Mouse (Mus musculus) thymus, adult 2 months (tissue): ENCODE results near the gene Efnb3.

Experiments used
- CTCF ChIP-seq: fragments of 200-500 bp; IDR thresholded peaks from 2 replicates; pipeline ENCODE4 v1.5.1; 2012; ENCODE audit warnings: mild to moderate bottlenecking, control low read depth, low read length, moderate library complexity, borderline replicate concordance; ENCODE audit not compliant: control insufficient read depth, poor library complexity, insufficient read depth; ENCODE audit errors: extremely low read depth
- POLR2A ChIP-seq: fragments of 200-500 bp; IDR thresholded peaks from 2 replicates; pipeline ENCODE4 v1.6.1; 2012; ENCODE audit warnings: mild to moderate bottlenecking, low read length, control low read depth, moderate library complexity; ENCODE audit not compliant: control insufficient read depth, poor library complexity, insufficient read depth; ENCODE audit errors: extremely low read depth

- TF ChIP-seq POLR2A = no peak
- TF ChIP-seq CTCF = no peak
Measured at GRCm38 (mm10) chr11:69590622-69591021, 30.6 kb upstream of the Efnb3 start.
